Mouse (Mus musculus) ZHBTc4 (cell line): ENCODE data around the gene Maml2.

Source experiments
- DNase-seq: peaks from one replicate; pipeline ENCODE4 v3.0.0-alpha.2; 2011; ENCODE audit warnings: low read depth, low spot score

The Maml2 gene

DNA sequence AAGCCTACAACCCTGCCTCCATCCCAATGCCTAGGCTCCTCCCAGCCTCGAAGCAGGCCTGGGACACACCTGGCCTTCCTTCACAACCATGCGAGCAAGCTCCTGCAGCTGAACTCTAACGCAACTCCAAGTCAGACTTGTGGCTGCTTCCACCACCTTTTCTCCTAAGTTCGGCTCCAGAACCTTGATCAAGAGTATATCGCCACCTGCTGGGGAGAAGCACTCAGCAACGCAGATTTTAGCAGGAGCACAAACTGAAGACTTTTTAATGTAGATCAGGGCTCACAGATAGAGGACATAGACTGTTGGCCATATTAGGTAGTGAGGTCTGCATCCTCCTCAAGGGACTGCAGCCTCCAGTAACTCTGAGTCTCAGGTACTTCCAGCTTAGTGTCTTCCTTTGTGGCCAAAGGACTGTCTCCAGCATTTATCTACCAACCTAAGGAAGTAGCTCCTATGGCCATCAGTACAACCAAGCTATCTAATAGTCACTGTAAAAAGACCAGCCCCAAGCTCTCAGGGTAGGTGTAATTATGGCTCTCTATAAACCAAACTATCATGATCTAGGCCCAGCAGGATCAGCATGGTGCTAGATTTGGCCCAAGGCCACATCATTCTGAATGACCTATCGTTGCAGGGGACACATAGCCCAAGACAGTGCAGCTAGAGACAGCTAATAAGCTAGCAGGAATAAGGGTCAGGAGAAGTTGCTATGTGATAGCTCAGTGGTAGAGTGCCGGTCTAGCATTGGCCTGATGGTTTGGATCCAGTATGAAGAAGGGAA lies 418.8 kb downstream of the Maml2 start:
- DNase-seq, result peak; percentile 85

- DNase-seq, result no peak
These were observed 450.6 kb downstream of the Maml2 start, which contains the start of gene Mtmr2 for GRCm38 (mm10) chr9:13748404-13748797. Gene Mtmr2 (plus strand): TSS chr9:13748410.

- peak; percentile 95 for DNase-seq
These were observed 451.3 kb downstream of the Maml2 start for GRCm38 (mm10) chr9:13748798-13749674.

- peak; percentile 52 for DNase-seq
These were observed 451.9 kb downstream of the Maml2 start for GRCm38 (mm10) chr9:13749675-13749998.

DNA sequence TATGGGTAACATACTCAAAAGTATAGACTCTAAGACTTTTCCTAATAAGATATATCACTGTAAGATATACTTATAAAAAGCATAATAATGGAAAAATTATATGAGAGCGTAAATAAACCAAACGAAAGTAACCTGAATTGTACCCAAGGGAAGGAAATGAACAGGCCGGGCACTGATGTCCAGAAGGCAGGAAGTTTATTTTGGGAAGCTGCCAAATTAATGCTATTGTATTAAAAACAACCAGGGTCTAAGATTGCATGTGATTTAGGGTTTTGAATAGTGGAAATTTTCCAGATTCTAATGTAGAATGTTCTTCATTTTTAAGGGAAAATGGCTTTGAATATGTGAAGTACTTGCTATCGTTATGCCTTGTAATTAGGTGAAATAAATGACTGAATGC lies 454.8 kb downstream of the Maml2 start:
- DNase-seq, result no peak
